Mouse (Mus musculus) heart, postnatal 10 days (tissue): ENCODE measurements at regions not wholly inside any gene's neighbourhood (a gene's known extent, or its start where the extent isn't known, plus 50 kb on each side); places are given as distances from the start of the nearest gene placed in this dataset.

Source experiments
- DNase-seq, 2 experiments: peaks; one replicate each; pipeline ENCODE4 v3.0.0; 2021
- intact Hi-C: fragments of 180-260 bp; cut with DNase I; formaldehyde crosslinking; loops from one replicate; pipeline ENCODE4 v1.15.1; 2025

GRCm38 (mm10) chr1:187556718-187557117 lies 51.9 kb upstream of the Esrrg start:
- DNase-seq, result no peak
- intact Hi-C loops, result no loop called here
